Mouse (Mus musculus) left cerebral cortex, postnatal 4 days (tissue): ENCODE measurements around the gene Gstm1. TPM values are rescaled to one million over a fixed set of nuclear protein-coding genes. Genes with fewer than 3 reads are reported as not detected.
"Not testable (repeated sequence)": the region's sequence is repeated elsewhere in the genome, so short reads cannot be mapped to it uniquely, and the experiment has no call there.

Source experiments
- DNase-seq: peaks from one replicate; pipeline ENCODE4 v3.0.0-alpha.2; 2022
- intact Hi-C: fragments of 180-260 bp; cut with DNase I; formaldehyde crosslinking; loops from one replicate; pipeline ENCODE4 v1.15.1; 2025
- total RNA-seq, 2 experiments: library from RNA; stranded (reverse); gene quantifications; 2 replicates each; pipeline ENCODE4 v1.2.3; 2021

Gene Gstm1
- total RNA-seq, 2 experiments from 2014 or later = 60.4 to 75.2 TPM

DNA sequence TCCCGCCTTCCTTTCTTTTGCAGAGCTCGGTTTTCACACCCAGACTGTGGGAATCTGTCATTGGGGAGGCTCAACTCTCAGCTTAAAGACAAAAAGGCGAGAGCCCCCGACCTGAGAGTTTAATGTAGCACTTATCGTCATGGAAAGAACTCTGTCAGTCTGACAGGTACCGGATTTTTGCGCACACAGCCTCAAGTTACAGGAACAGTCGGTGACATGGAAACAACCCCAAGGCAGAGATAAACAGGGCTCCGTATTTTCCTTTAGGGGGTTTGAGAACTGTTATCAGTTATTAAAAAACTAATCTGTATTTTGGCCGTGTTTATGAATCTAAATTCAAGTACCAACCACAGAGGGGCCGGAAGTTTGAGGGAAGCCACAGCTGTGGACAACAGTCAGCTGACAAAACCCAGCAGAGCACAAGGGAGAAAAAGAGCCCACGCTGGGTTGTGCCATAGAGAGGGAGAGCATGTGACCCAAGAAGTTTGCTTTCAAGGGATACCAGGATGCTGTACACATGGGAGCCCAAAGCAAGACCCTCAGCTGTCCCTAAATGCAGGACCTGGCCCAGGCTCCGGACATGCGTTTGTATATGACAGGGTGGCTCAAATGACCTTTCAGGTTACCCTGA is 532 bp upstream of the Gstm1 start:
- DNase-seq = no peak
- intact Hi-C loops = loop anchor here (1.0 kb wide), 1 partner anchor 48 kb away; no protein-coding TSS in a partner anchor

- DNase-seq, intact Hi-C loops: not testable (repeated sequence)
Measured at GRCm38 (mm10) chr3:108016468-108016867, 1.3 kb downstream of the Gstm1 start.

GRCm38 (mm10) chr3:108014974-108015346 is 2.8 kb downstream of the Gstm1 start:
- DNase-seq = no peak
- intact Hi-C loops = no loop called here

DNA sequence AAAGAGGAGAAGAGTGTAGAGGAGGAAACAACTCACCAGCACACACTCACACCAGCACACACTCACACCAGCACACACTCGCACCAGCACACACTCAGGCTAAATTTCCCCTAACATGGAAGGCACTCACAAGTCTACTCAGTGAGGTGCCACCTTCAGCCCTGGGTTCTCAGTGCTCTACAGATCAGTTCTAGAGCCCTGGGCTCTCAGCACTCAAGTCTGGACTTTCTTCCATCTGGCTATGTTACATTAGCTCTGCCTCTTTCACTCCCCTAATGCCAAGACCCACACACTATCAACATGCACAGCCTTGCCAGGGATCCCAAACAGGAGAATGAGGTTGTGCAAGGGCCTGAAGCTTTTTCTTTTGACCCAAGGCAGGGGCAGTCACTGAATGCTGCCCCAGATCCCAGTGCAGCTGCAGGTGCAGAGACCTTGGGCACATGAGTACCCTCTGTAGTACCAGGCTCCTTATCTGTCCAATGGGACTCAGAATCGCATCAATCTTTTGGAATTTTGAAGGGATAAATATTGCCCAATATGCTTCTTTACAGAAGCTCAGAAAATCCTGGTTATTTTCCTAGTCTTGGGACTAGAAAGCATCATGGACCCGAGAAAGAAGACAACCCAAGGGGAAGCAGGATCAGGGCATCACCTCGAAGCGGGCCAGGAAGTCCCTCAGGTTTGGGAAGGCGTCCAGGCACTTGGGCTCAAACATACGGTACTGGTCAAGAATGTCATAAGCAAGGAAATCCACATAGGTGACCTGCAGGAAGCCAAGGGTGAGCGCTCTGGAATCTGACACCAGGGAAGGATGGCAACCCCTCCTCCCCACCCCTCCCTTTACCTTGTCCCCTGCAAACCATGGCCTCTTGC is 3.4 kb downstream of the Gstm1 start:
- no peak for DNase-seq
- intact Hi-C loops = no loop called here

GRCm38 (mm10) chr3:108013331-108013871 is 4.4 kb downstream of the Gstm1 start:
- no peak for DNase-seq
- intact Hi-C loops = no loop called here

GRCm38 (mm10) chr3:108011558-108011957 is 6.2 kb downstream of the Gstm1 start:
- intact Hi-C loops = no loop called here
- peak; percentile 24 for DNase-seq

- intact Hi-C loops = no loop called here
- peak; percentile 74 for DNase-seq
Measured at GRCm38 (mm10) chr3:108010286-108010685, 7.5 kb downstream of the Gstm1 start.

- no peak for DNase-seq
- intact Hi-C loops = no loop called here
Measured at GRCm38 (mm10) chr3:108002021-108002420, 15.8 kb downstream of the Gstm1 start.

- intact Hi-C loops = no loop called here
Measured at GRCm38 (mm10) chr3:107999491-107999890, 18.3 kb downstream of the Gstm1 start.

GRCm38 (mm10) chr3:107998591-107998990 is 19.2 kb downstream of the Gstm1 start:
- DNase-seq = no peak
- intact Hi-C loops = no loop called here

More at GRCm38 (mm10) chr3:107999491-107999890, 18.3 kb downstream of the Gstm1 start:
- DNase-seq = no peak

GRCm38 (mm10) chr3:107996576-107996975 is 21.2 kb downstream of the Gstm1 start:
- intact Hi-C loops = no loop called here
- DNase-seq = no peak

DNA sequence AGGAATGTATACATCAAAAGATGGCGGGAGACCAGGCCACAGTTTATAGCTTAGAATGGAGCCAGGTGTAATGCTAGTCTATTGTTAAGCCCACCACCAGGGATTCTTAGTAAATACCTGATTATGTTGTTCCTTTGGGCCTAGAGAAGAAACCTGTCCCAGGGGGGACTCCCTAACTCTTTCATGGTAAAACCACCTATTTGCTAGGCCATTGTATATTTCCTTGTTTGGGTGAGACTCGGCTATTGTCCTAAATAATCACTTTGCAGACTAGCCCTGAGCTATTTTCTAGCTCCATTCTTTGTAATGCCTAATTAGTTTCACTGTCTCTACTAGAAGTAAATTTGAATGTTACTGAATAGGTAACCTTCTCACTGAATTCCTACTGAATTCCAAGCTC is 21.8 kb downstream of the Gstm1 start:
- intact Hi-C loops, DNase-seq: not testable (repeated sequence)

DNA sequence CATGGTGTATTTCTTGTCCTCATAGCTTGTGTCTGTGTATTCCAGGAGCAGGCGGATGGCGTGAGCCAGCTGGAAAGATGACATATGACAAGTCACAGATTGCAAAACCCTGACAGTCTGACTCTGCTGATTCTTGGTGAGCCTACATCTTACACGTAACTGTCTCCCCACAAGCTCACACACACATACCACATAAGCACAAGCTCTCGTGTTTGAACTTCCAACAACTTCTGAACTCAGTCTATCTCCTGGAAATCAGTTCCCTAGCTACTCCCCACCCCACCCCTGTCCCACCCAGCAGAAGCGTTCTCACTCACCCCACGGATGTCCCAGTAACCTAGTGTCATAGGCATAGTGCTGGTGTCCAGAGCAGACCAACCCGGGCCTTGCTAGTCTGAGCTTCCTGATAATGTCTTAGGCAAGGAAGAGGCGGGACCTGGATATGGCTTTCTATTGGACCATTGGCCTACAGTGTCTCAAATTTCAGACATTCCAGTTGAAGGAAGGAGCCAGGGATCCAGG is 31.7 kb downstream of the Gstm1 start, which contains the start of gene Gstm2:
TSS of gene Gstm2 (minus strand) at position 413 of the 522 bp plus-strand sequence.
- DNase-seq = no peak
- intact Hi-C loops = no loop called here

- intact Hi-C loops = not testable (repeated sequence)
Measured at GRCm38 (mm10) chr3:107985141-107985540, 32.6 kb downstream of the Gstm1 start.

DNA sequence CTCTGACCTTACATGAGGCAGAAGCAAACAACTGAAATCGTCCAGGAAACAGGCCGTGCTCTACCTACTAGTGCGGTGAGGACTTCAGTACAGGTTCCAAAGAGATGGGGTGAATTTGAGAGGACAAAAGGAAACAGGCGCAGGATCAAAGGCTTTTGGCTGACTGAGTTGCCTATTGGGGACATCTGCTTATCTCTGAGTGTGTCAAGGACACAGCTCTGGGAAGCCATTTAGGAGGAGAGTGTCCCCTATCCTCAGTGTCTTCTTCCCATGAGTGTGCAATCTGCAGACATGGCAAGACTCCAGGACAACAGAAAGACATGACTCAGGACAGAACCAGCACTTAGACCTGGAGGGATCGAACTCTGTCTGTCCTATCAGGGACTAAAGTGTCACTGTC is 33.3 kb downstream of the Gstm1 start:
- DNase-seq = no peak
- intact Hi-C loops = no loop called here

More at GRCm38 (mm10) chr3:107985141-107985540, 32.6 kb downstream of the Gstm1 start:
- DNase-seq = not testable (repeated sequence)

- DNase-seq = no peak
- intact Hi-C loops = no loop called here
Measured at GRCm38 (mm10) chr3:107983771-107984170, 34.0 kb downstream of the Gstm1 start.

DNA sequence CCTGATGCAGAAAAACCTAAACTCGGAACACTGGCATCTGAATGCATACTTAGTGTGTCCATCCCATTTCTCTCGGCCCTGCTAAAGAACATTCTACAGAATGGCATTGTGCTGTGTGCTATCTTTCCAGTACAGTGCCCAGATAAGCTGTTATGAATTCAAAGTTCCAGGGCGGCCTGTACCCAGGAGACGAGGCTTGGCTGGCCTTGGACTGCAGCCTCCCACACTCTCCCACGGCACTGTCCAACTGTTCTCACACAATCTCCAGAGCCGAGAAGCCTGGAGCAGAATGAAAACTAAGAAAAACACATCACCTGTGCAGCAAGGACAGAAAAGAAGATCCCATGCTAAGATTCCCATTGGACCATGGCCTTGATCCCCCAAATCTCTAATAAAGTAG is 35.0 kb downstream of the Gstm1 start:
- no peak for DNase-seq
- intact Hi-C loops = no loop called here

DNA sequence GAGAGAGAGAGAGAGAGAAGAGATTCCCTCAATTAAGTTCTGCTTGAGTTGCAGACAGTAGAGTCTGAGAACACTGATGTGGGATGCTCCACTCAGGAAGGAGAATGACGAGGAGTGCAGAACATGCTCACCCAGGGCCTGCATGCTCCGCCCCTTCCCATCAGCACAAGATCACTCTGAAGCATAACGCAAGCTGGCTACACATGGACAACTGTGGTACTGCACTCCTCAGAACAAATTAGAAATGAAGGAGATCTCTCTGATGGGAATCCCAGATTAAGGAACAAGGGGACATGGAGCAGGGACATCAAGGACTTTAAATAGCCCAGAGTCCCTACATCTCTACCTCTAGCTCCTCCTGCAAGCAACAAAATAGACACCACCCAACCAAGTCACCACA is 36.5 kb downstream of the Gstm1 start:
- DNase-seq = no peak
- intact Hi-C loops = no loop called here

DNA sequence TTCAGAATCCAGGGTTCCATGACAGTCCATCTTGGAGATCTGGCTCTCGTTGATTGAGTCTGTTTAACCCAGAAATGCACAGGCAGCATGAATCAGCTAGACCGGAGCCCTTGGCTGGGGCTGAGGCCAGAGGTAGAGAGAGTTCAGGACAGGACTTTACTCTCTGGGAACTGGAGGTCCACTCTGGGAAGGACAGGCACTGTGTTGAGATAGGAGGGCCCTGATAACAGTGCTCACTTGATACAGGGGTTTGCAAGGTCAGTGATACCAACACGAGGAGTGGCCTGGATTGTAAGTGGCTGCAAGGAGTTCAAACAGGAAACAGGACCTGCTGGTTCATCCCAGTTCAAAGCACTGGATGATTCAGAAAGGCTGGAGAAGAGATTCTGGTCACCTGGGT is 40.1 kb downstream of the Gstm1 start:
- no peak for DNase-seq
- intact Hi-C loops = no loop called here

DNA sequence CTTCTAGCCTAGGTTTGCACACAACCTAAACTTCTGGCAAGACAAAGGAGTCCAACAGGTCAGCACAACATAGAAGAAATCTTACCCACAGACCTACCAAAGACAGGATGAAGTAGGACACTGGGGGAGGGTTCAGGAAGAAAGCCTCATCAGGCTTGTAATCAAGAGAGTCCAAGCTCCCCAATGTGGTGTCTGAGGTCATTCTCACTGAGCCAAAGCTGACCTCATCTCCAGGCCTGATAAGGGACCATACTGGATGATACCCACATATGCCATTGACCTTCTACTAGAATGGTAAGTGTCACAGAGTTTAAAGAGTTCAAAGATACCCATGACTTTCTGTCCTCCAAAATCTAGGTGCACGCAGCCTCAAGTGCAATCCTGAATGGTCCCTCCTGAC is 43.5 kb downstream of the Gstm1 start:
- intact Hi-C loops = no loop called here
- DNase-seq = no peak

DNA sequence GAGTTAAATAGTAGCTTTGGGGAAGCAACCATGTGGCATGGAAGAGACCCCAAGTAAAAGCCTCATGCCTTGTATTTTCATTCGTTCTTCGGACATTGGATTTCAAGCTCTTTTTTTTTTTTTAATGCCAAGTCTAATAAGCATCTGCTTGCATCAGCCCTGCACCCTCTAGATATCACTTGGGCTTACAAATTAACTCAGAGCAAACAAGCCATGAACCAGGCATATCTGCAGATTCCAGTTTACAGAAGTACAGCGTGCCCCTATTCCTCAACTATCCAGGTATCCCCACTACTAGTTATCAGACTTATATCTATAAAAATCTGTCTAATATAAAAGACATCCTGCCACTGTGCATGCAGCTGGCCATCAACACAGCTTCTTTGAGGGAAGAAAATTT is 45.7 kb downstream of the Gstm1 start:
- DNase-seq = no peak
- intact Hi-C loops = no loop called here
